Mouse (Mus musculus): ENCODE results near the gene Msi2.

Msi2 gene

GRCm38 (mm10) chr11:88564810-88565209, 153.5 kb downstream of the Msi2 start:
- no peak for DNase-seq (ENCODE audit: low spot score in 2 of 2)

- DNase-seq (ENCODE audit: low spot score in 2 of 2) = no peak
These were observed 153.9 kb downstream of the Msi2 start for GRCm38 (mm10) chr11:88564363-88564762.

- no peak for DNase-seq (ENCODE audit: low spot score in 2 of 2)
These were observed 157.1 kb downstream of the Msi2 start for GRCm38 (mm10) chr11:88561191-88561590.

GRCm38 (mm10) chr11:88560634-88561033, 157.7 kb downstream of the Msi2 start:
- DNase-seq (ENCODE audit: low spot score in 2 of 2) = no peak

GRCm38 (mm10) chr11:88559365-88559970, 158.8 kb downstream of the Msi2 start:
- peak in 1 of 2 experiments; percentile 52 for DNase-seq (ENCODE audit: low spot score in 2 of 2)

GRCm38 (mm10) chr11:88558731-88559130, 159.6 kb downstream of the Msi2 start:
- DNase-seq (ENCODE audit: low spot score in 2 of 2) = no peak

GRCm38 (mm10) chr11:88557828-88558580, 160.3 kb downstream of the Msi2 start:
- no peak for DNase-seq (ENCODE audit: low spot score in 2 of 2)

- DNase-seq (ENCODE audit: low spot score in 2 of 2) = no peak
These were observed 161.1 kb downstream of the Msi2 start for GRCm38 (mm10) chr11:88557116-88557768.

GRCm38 (mm10) chr11:88555902-88556549, 162.3 kb downstream of the Msi2 start:
- DNase-seq (ENCODE audit: low spot score in 2 of 2) = peak in 1 of 2 experiments; percentile 22

- DNase-seq (ENCODE audit: low spot score in 2 of 2) = no peak
These were observed 163.0 kb downstream of the Msi2 start for GRCm38 (mm10) chr11:88555232-88555818.

GRCm38 (mm10) chr11:88553521-88554310, 164.6 kb downstream of the Msi2 start:
- no peak for DNase-seq (ENCODE audit: low spot score in 2 of 2)

GRCm38 (mm10) chr11:88552987-88553386, 165.3 kb downstream of the Msi2 start:
- DNase-seq (ENCODE audit: low spot score in 2 of 2) = peak in 1 of 2 experiments; percentile 43

GRCm38 (mm10) chr11:88552385-88552784, 165.9 kb downstream of the Msi2 start:
- no peak for DNase-seq (ENCODE audit: low spot score in 2 of 2)

GRCm38 (mm10) chr11:88551034-88551433, 167.3 kb downstream of the Msi2 start:
- peak; percentile 20 to 49 for DNase-seq (ENCODE audit: low spot score in 2 of 2)

GRCm38 (mm10) chr11:88550083-88550907, 168.0 kb downstream of the Msi2 start:
- DNase-seq (ENCODE audit: low spot score in 2 of 2) = no peak

- no peak for DNase-seq (ENCODE audit: low spot score in 2 of 2)
These were observed 168.8 kb downstream of the Msi2 start for GRCm38 (mm10) chr11:88549529-88549900.

- no peak for DNase-seq (ENCODE audit: low spot score in 2 of 2)
These were observed 169.3 kb downstream of the Msi2 start for GRCm38 (mm10) chr11:88548832-88549528.

GRCm38 (mm10) chr11:88548423-88548822, 169.9 kb downstream of the Msi2 start:
- no peak for DNase-seq (ENCODE audit: low spot score in 2 of 2)

- DNase-seq (ENCODE audit: low spot score in 2 of 2) = no peak
These were observed 174.5 kb downstream of the Msi2 start for GRCm38 (mm10) chr11:88543771-88544170.

- DNase-seq (ENCODE audit: low spot score in 2 of 2) = no peak
These were observed 175.5 kb downstream of the Msi2 start for GRCm38 (mm10) chr11:88542817-88543216.
